Mouse (Mus musculus): ENCODE data around the gene Msrb1. TPM values are rescaled to one million over a fixed set of nuclear protein-coding genes. Genes with fewer than 3 reads are reported as not detected.
A peak's percentile ranks its signal among the peaks of the same experiment; 100 is the strongest.

Gene Msrb1
- polyA plus RNA-seq, 1 experiment from 2014 or later = 48.6 TPM

GRCm38 (mm10) chr17:24761121-24761520 lies 24.7 kb downstream of the Msrb1 start:
- 34% methylated on average over 5 of the region's 5 CpGs for WGBS
- H3K4me2 ChIP-seq (ENCODE audit: low read length) = no peak overlapping the region
- H3K36me3 ChIP-seq (ENCODE audit: insufficient read depth, low read length) = no peaks in the 10 kb centered on the region
- peaks cover 21% of the 10 kb centered on the region for H3K4me1 ChIP-seq (replicated peaks; ENCODE audit: insufficient read depth, low read length)
- peak; percentile 55 for ATAC-seq (replicated peaks; ENCODE audit: low FRiP score, low read depth)
- H3K27ac ChIP-seq = peak overlapping the region; percentile 14; the same call in 1 of the 2 replicates
- peak; percentile 79 for DNase-seq (ENCODE audit: low spot score)
- H3K27me3 ChIP-seq (ENCODE audit: insufficient read depth, low read length) = no peaks in the 10 kb centered on the region
- H3K9me3 ChIP-seq (replicated peaks; ENCODE audit: low read length) = no peaks in the 10 kb centered on the region
- H3K9ac ChIP-seq (ENCODE audit: low read depth, low read length) = no peak overlapping the region
- H3K4me3 ChIP-seq (replicated peaks; ENCODE audit: low read depth, low read length) = no peak overlapping the region
- peak; percentile 42; the same call in 1 of the 2 replicates for TF ChIP-seq CTCF (IDR thresholded peaks at IDR 0.05; ENCODE audit: low read depth)

GRCm38 (mm10) chr17:24765016-24765905 lies 28.8 kb downstream of the Msrb1 start:
- H3K4me3 ChIP-seq (replicated peaks; ENCODE audit: low read depth, low read length) = no peak overlapping the region
- H3K4me1 ChIP-seq (replicated peaks; ENCODE audit: insufficient read depth, low read length) = peaks cover 38% of the 10 kb centered on the region
- H3K4me2 ChIP-seq (ENCODE audit: low read length) = 0 out of 2 replicates have a peak overlapping the region, but pooled peaks have one; percentile 18
- no peaks in the 10 kb centered on the region for H3K36me3 ChIP-seq (ENCODE audit: insufficient read depth, low read length)
- H3K9ac ChIP-seq (ENCODE audit: low read depth, low read length) = no peak overlapping the region
- peak overlapping the region; percentile 70 for H3K27ac ChIP-seq
- 0 out of 2 replicates have a peak, but pooled peaks have one; percentile 9 for ATAC-seq (replicated peaks; ENCODE audit: low FRiP score, low read depth)
- 26% methylated on average over 22 of the region's 22 CpGs for WGBS
- TF ChIP-seq CTCF (IDR thresholded peaks at IDR 0.05; ENCODE audit: low read depth) = no peak
- DNase-seq (ENCODE audit: low spot score) = peak; percentile 62
- H3K9me3 ChIP-seq (replicated peaks; ENCODE audit: low read length) = no peaks in the 10 kb centered on the region
- no peaks in the 10 kb centered on the region for H3K27me3 ChIP-seq (ENCODE audit: insufficient read depth, low read length)

GRCm38 (mm10) chr17:24766266-24766875 lies 29.9 kb downstream of the Msrb1 start:
- 7% methylated on average over 12 of the region's 12 CpGs for WGBS
- peak; percentile 49 for ATAC-seq (replicated peaks; ENCODE audit: low FRiP score, low read depth)
- H3K9me3 ChIP-seq (replicated peaks; ENCODE audit: low read length) = no peaks in the 10 kb centered on the region
- H3K4me1 ChIP-seq (replicated peaks; ENCODE audit: insufficient read depth, low read length) = peaks cover 38% of the 10 kb centered on the region
- no peaks in the 10 kb centered on the region for H3K36me3 ChIP-seq (ENCODE audit: insufficient read depth, low read length)
- peak overlapping the region; percentile 70 for H3K27ac ChIP-seq
- 0 out of 2 replicates have a peak overlapping the region, but pooled peaks have one; percentile 15 for H3K4me2 ChIP-seq (ENCODE audit: low read length)
- DNase-seq (ENCODE audit: low spot score) = peak; percentile 79
- no peak for TF ChIP-seq CTCF (IDR thresholded peaks at IDR 0.05; ENCODE audit: low read depth)
- H3K9ac ChIP-seq (ENCODE audit: low read depth, low read length) = no peak overlapping the region
- H3K4me3 ChIP-seq (replicated peaks; ENCODE audit: low read depth, low read length) = no peak overlapping the region
- H3K27me3 ChIP-seq (ENCODE audit: insufficient read depth, low read length) = no peaks in the 10 kb centered on the region

- H3K4me2 ChIP-seq (ENCODE audit: low read length) = no peak overlapping the region
- H3K4me1 ChIP-seq (replicated peaks; ENCODE audit: insufficient read depth, low read length) = peaks cover 34% of the 10 kb centered on the region
- no peak for TF ChIP-seq CTCF (IDR thresholded peaks at IDR 0.05; ENCODE audit: low read depth)
- no peaks in the 10 kb centered on the region for H3K27me3 ChIP-seq (ENCODE audit: insufficient read depth, low read length)
- no peak overlapping the region for H3K4me3 ChIP-seq (replicated peaks; ENCODE audit: low read depth, low read length)
- H3K36me3 ChIP-seq (ENCODE audit: insufficient read depth, low read length) = no peaks in the 10 kb centered on the region
- H3K27ac ChIP-seq = no peak overlapping the region
- no peak overlapping the region for H3K9ac ChIP-seq (ENCODE audit: low read depth, low read length)
- DNase-seq (ENCODE audit: low spot score) = no peak
- 33% methylated on average over 3 of the region's 3 CpGs for WGBS
- no peak for ATAC-seq (replicated peaks; ENCODE audit: low FRiP score, low read depth)
- H3K9me3 ChIP-seq (replicated peaks; ENCODE audit: low read length) = no peaks in the 10 kb centered on the region
Observed at GRCm38 (mm10) chr17:24769146-24769545, 32.7 kb downstream of the Msrb1 start.

GRCm38 (mm10) chr17:24773241-24773640 lies 36.8 kb downstream of the Msrb1 start:
- no peak for ATAC-seq (replicated peaks; ENCODE audit: low FRiP score, low read depth)
- WGBS = 87% methylated on average over 5 of the region's 5 CpGs

GRCm38 (mm10) chr17:24775173-24775572 lies 38.7 kb downstream of the Msrb1 start:
- H3K4me1 ChIP-seq (replicated peaks; ENCODE audit: insufficient read depth, low read length) = no peaks in the 10 kb centered on the region
- no peak for DNase-seq (ENCODE audit: low spot score)
- no peak for TF ChIP-seq CTCF (IDR thresholded peaks at IDR 0.05; ENCODE audit: low read depth)

More at GRCm38 (mm10) chr17:24773241-24773640, 36.8 kb downstream of the Msrb1 start:
- H3K4me2 ChIP-seq (ENCODE audit: low read length) = no peak overlapping the region
- DNase-seq (ENCODE audit: low spot score) = no peak
- H3K4me3 ChIP-seq (replicated peaks; ENCODE audit: low read depth, low read length) = no peak overlapping the region
- H3K9me3 ChIP-seq (replicated peaks; ENCODE audit: low read length) = no peaks in the 10 kb centered on the region
- TF ChIP-seq CTCF (IDR thresholded peaks at IDR 0.05; ENCODE audit: low read depth) = peak; percentile 32; the same call in 1 of the 2 replicates
- no peak overlapping the region for H3K27ac ChIP-seq
- no peaks in the 10 kb centered on the region; the same call in 1 of the 2 replicates for H3K4me1 ChIP-seq (replicated peaks; ENCODE audit: insufficient read depth, low read length)
- no peaks in the 10 kb centered on the region for H3K36me3 ChIP-seq (ENCODE audit: insufficient read depth, low read length)
- no peaks in the 10 kb centered on the region for H3K27me3 ChIP-seq (ENCODE audit: insufficient read depth, low read length)
- no peak overlapping the region for H3K9ac ChIP-seq (ENCODE audit: low read depth, low read length)

More at GRCm38 (mm10) chr17:24775173-24775572, 38.7 kb downstream of the Msrb1 start:
- Histone ChIP-seq H3K4me3 (replicated peaks; ENCODE audit: low read depth, low read length) (no peak overlapping the region), H3K36me3 (ENCODE audit: insufficient read depth, low read length) (no peaks in the 10 kb centered on the region), H3K27me3 (ENCODE audit: insufficient read depth, low read length) (no peaks in the 10 kb centered on the region), H3K4me2 (ENCODE audit: low read length) (no peak overlapping the region), H3K27ac (no peak overlapping the region), H3K9me3 (replicated peaks; ENCODE audit: low read length) (no peaks in the 10 kb centered on the region), H3K9ac (ENCODE audit: low read depth, low read length) (no peak overlapping the region)
- no peak for ATAC-seq (replicated peaks; ENCODE audit: low FRiP score, low read depth)
- WGBS = 78% methylated on average over 8 of the region's 8 CpGs

Measured in kidney, postnatal 0 days (tissue).